Mouse (Mus musculus): Measurements from ENCODE around the gene Tesk1. TPM values are rescaled to one million over a fixed set of nuclear protein-coding genes. Genes with fewer than 3 reads are reported as not detected.
"Not testable (repeated sequence)": the region's sequence is repeated elsewhere in the genome, so short reads cannot be mapped to it uniquely, and the experiment has no call there.

Tesk1 gene
- total RNA-seq, 2 experiments from 2014 or later, result 83.3 to 89.9 TPM

DNA sequence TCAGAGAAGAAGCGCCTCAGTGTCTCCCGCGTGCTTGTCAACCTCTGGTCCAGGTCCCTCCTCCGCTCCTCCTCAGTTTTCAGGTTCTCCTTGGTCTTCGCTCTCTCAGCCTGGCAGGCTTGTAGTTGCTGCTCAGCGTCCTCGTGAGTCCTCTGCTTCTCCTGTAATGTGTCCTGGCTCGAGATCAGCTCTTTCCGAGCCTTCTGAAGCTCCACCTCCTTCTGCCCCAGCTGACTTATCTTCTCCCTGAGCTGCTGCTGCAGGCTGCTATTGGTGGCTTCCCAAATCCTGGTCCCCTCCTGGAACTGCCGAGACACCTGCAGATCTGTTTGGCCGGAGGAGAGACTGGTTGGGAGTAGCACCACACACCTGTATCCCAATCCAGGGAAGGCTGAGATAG lies 10.6 kb downstream of the Tesk1 start:
- no peak for DNase-seq (ENCODE audit: low spot score in 2 of 2)

- DNase-seq (ENCODE audit: low spot score in 2 of 2), result no peak
Measured at GRCm38 (mm10) chr4:43453413-43453812, 11.7 kb downstream of the Tesk1 start.

GRCm38 (mm10) chr4:43454041-43454836 lies 12.5 kb downstream of the Tesk1 start, which contains the start of gene Cd72:
Gene Cd72, minus strand, starts transcription at chr4:43454628.
- no peak for DNase-seq (ENCODE audit: low spot score in 2 of 2)

- DNase-seq (ENCODE audit: low spot score in 2 of 2), result no peak
Measured at GRCm38 (mm10) chr4:43456470-43456869, 14.7 kb downstream of the Tesk1 start.

GRCm38 (mm10) chr4:43457124-43457523 lies 15.4 kb downstream of the Tesk1 start:
- DNase-seq (ENCODE audit: low spot score in 2 of 2), result no peak

DNA sequence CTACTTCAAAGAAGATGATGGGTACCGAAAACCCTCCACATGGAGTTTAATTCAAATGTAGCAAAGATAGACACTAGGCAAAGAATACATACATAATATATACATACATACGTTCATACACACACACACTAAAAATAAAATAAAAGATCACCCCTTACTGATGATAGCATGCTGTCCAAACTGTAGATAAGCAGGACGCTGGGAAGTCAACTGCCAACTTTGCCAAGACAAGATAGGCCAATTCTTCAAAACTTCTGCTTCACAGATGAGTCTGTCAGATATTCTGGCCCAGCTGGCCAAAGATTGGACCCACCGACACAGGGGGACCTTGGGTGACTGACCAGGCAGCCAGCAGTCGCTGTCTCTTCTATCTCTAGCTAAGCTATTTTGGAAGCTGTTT lies 21.4 kb downstream of the Tesk1 start:
- no peak for DNase-seq (ENCODE audit: low spot score in 2 of 2)

DNA sequence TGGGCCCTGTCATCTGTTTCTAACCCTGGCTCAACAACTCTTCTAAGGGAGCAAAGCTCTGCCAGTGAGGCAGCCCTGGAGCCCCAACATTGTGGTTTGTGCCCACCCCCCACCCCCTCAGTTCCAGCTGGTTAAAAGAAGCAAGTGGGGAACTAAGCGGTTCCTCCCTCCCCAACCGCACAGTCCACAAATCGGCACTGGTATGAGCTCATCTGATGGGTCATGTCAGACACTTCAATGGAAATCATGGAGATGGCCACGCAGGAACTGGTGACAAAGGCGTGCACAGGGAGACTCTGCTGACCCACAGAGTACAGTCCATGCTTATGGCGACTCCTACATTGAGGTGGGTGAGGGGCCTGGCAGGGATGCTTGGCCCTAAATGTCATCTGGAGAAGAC lies 24.2 kb downstream of the Tesk1 start:
- no peak for DNase-seq (ENCODE audit: low spot score in 2 of 2)

GRCm38 (mm10) chr4:43466872-43467271 lies 25.1 kb downstream of the Tesk1 start:
- DNase-seq (ENCODE audit: low spot score in 2 of 2), result no peak

DNA sequence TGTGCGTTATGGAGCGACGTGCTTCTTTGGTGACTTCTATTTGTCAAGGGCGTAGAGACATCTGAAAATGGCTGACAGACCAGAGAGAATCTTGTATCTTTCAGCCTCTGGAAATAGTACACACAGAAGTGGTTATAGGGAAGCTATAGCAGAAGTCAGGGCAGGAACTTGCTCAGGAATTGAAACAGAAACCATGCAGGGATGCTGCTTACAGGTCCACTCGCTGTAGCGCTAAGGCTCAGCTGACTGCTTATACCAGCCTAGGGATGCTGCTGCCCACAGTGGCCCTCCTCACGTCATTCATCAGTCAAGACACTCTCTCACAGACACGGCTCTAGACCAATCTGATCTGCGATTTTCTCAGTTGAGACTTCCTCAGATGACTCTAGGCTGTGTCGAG lies 28.6 kb downstream of the Tesk1 start:
- DNase-seq (ENCODE audit: low spot score in 2 of 2), result no peak

- no peak for DNase-seq (ENCODE audit: low spot score in 2 of 2)
Measured at GRCm38 (mm10) chr4:43473636-43474035, 31.9 kb downstream of the Tesk1 start.

- no peak for DNase-seq (ENCODE audit: low spot score in 2 of 2)
Measured at GRCm38 (mm10) chr4:43476604-43477003, 34.9 kb downstream of the Tesk1 start.

GRCm38 (mm10) chr4:43477857-43478533 lies 36.3 kb downstream of the Tesk1 start:
- DNase-seq (ENCODE audit: low spot score in 2 of 2), result peak; percentile 74 to 90

DNA sequence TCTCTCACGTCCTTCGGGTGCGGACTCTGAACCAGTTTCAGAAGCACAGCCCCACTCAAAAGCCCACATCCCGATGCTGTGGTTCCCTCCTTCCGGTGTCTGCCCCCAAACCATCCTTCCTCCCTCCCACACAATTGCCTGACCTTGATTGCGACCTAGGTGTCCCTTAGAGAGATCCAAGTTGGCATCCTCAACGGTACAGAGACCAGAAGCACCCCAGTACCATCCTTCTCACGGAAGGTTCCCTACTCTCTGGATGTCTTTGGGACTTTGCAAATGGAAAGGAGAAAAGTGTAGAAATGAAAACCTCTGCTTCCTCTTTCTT lies 36.8 kb downstream of the Tesk1 start:
- DNase-seq (ENCODE audit: low spot score in 2 of 2), result no peak

- peak in 1 of 2 experiments; percentile 34 for DNase-seq (ENCODE audit: low spot score in 2 of 2)
Measured at GRCm38 (mm10) chr4:43478906-43479832, 37.4 kb downstream of the Tesk1 start.

- no peak for DNase-seq (ENCODE audit: low spot score in 2 of 2)
Measured at GRCm38 (mm10) chr4:43480985-43481384, 39.2 kb downstream of the Tesk1 start.

DNA sequence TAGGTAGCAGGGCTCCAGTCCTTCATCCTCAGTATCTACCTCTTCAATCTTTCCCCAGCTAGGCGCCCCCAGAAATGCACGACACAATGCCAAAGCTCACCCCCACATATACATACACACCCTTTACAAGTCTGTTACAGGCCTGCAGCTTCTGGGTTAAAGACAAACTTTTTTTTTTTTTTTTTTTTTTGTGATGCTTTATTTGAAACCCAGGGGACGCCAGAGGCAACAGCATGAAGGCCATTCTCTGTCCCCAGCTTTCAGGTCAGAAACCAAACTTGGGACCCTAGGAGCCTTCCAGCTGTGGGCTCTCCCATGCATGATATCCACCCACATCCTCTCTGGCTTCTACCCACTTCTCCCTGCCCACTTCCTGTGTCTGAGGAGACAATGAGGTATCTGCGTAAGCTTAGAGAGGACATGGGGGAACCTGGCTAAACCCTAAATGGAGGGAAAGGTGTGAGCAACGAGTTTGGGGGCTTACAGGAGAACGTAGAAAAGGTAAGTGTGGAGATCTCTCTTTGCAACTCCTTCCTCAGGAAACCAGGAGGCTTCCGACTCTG lies 40.2 kb downstream of the Tesk1 start:
- DNase-seq (ENCODE audit: low spot score in 2 of 2), result no peak

- no peak for DNase-seq (ENCODE audit: low spot score in 2 of 2)
Measured at GRCm38 (mm10) chr4:43482591-43482990, 40.9 kb downstream of the Tesk1 start.

DNA sequence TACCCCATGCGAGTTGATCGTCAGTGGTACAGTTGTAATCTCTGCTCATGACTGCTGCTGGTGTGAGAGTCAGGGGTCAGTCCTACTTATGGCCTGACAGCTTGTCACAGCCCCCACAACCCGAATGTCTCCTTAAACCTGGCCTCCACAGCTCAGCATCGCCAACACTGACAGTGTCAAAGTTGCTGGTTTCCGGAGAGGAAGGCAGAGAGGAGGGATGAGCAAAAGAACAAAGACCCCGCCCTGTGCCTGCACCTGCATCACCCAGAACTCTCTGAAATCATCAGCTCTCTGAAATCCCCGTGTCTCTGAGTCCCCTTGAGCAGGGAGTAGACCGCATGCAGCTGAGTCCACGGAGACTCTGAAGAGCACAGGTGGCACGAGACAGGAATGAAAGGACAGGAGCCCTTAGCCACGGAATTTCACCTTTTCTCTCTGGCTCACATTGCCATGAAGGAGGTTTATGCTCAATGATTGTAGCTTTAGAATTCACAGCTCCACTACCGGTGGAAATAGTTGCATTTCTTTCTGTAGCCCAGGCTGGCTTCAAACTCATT lies 41.9 kb downstream of the Tesk1 start, which contains the start of gene Sit1:
Gene Sit1, minus strand, starts transcription at position 200 of the 557 bp plus-strand sequence.
- DNase-seq (ENCODE audit: low spot score in 2 of 2), result no peak

GRCm38 (mm10) chr4:43485666-43486065 lies 43.9 kb downstream of the Tesk1 start:
- DNase-seq (ENCODE audit: low spot score in 2 of 2), result not testable (repeated sequence)

DNA sequence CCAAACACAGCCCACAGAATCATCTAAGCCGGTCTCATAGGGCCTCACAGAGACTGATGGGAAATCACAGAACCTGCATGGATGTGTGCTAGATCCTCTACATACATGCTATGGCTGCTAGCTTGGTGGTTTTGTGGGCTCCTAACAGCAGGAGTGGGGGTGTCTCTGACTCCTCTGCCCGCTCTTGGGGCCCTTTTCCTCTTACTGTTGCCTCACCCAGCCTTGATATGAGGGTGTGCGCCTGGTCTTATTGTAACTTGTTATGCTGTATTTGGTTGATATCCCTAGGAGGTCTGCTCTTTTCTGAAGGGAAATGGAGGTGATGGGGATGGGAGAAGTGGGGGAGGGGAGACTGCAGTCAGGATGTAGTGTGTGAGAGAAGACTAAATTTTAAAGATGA lies 47.9 kb downstream of the Tesk1 start:
- no peak for DNase-seq (ENCODE audit: low spot score in 2 of 2)

- no peak for DNase-seq (ENCODE audit: low spot score in 2 of 2)
Measured at GRCm38 (mm10) chr4:43490801-43491200, 49.1 kb downstream of the Tesk1 start.
